Mouse (Mus musculus): ENCODE results near the gene Plppr1. TPM values are rescaled to one million over a fixed set of nuclear protein-coding genes. Genes with fewer than 3 reads are reported as not detected.
"Not testable (repeated sequence)": the region's sequence is repeated elsewhere in the genome, so short reads cannot be mapped to it uniquely, and the experiment has no call there.

Plppr1 gene
- polyA plus RNA-seq, 1 experiment from 2014 or later = 0.39 TPM

DNA sequence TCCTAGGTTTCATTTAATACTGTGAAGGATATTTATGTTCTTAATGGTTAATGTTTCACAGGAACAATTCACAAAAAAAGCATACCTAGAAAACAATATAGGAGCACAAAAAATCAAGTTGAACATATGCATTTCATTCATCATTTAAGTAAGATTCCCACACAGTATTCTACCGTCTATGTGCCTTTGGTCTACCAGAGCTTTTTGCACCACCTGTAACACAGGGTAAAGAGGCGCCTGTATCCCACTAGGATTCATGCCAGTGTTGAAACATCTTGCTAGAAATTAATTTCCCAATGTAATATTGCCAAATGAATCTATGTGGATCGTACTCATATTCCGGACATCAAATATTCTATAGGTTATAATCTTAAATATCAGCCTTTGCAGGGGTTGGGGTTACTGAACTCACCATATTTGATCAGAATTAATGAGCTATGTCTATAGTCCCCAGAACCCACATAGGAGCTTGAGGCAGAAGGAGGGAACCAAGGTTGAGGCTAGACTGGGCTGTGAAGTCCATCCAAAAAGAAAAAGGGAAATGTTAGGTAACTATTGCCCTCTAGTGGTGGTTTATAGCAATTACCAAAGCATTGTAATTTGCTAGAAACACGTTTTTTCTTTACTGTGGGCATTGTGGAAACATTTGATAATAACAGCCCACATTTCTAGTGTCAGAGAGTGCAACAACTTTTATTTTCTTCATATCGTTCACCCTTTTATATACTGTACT is 263.0 kb downstream of the Plppr1 start:
- Histone ChIP-seq H3K27me3 (no peaks in the 10 kb centered on the region), H3K9me3 (replicated peaks) (no peaks in the 10 kb centered on the region), H3K36me3 (replicated peaks) (no peaks in the 10 kb centered on the region), H3K4me3 (replicated peaks) (no peak overlapping the region), H3K9ac (no peak overlapping the region), H3K27ac (replicated peaks) (no peak overlapping the region), H3K4me1 (replicated peaks) (no peaks in the 10 kb centered on the region), H3K4me2 (no peak overlapping the region)
- ATAC-seq (ENCODE audit: insufficient read depth) = no peak
- WGBS (ENCODE audit: insufficient replicate concordance) = 45% methylated on average over 6 of the region's 6 CpGs

DNA sequence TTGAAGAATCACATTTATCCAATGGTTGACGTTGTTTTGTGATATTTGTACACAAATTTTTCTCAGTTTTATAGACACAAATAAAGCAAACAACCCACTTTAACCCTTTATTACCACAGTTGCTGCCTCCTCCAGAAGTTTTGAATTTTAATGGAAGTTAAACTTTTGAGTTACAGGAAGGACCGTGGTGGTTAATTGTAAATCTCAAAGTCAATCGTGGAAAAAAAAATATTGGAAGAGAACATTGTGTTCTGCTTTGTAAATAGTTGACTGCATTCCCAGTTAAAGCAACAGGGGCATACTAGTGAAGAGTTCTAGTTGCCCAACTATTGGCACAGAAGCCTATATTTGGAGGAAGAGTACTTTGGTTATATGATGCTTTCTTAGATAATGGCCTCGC is 278.9 kb downstream of the Plppr1 start:
- 62% methylated on average over 3 of the region's 4 CpGs for WGBS (ENCODE audit: insufficient replicate concordance)

GRCm38 (mm10) chr4:49340091-49340490 is 281.0 kb downstream of the Plppr1 start:
- H3K9ac ChIP-seq; ATAC-seq (ENCODE audit: insufficient read depth); H3K4me1 ChIP-seq (replicated peaks); H3K9me3 ChIP-seq (replicated peaks); H3K27me3 ChIP-seq; H3K4me3 ChIP-seq (replicated peaks); H3K4me2 ChIP-seq; H3K27ac ChIP-seq (replicated peaks); H3K36me3 ChIP-seq (replicated peaks): not testable (repeated sequence)
- WGBS (ENCODE audit: insufficient replicate concordance) = 47% methylated on average over 3 of the region's 3 CpGs

More for the DNA sequence above, 278.9 kb downstream of the Plppr1 start:
- H3K27me3 ChIP-seq; ATAC-seq (ENCODE audit: insufficient read depth); H3K9me3 ChIP-seq (replicated peaks); H3K36me3 ChIP-seq (replicated peaks); H3K9ac ChIP-seq; H3K4me1 ChIP-seq (replicated peaks); H3K4me2 ChIP-seq; H3K4me3 ChIP-seq (replicated peaks); H3K27ac ChIP-seq (replicated peaks): not testable (repeated sequence)

DNA sequence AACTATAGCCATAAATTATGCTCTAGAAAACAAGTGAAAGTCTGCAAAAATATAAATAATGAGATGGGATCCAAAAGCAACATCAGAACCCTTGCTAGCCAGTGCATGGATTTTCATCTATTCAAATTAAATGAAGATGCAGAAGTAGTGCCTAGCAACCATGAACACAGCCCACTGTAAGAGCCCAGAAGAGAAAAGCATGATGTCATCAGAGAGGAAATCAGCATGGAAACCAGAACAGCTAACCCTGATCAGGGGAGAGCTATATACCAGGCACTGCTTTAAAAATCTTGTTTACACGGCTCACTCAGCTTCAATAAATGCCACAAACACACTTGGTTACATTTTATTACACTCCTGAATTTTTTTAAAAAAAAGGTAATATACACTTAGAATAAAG is 288.9 kb downstream of the Plppr1 start:
- not testable (repeated sequence) for H3K9ac ChIP-seq; H3K4me1 ChIP-seq (replicated peaks); H3K4me3 ChIP-seq (replicated peaks); H3K27ac ChIP-seq (replicated peaks); H3K27me3 ChIP-seq; ATAC-seq (ENCODE audit: insufficient read depth); H3K4me2 ChIP-seq; H3K36me3 ChIP-seq (replicated peaks); H3K9me3 ChIP-seq (replicated peaks)
- 40% methylated on average over 1 of the region's 1 CpGs for WGBS (ENCODE audit: insufficient replicate concordance)

DNA sequence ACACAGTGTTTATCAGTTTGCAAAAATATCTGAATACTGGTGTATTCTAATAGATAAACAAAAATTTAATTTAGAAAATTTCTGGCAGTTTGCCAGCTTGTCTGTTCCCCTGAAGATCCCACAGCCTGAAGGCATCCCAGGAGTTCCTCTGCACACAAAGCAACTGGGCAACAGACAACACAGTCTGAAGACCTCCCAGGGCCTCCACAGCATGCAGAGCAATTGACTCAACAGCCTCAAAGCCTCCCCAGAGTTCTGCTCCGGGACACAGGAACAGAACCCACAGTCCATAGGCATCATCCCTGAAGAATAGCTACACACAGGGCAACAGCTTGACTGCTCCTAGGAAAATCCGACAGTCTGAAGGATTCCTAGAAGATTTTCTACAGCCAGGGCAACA is 289.6 kb downstream of the Plppr1 start:
- H3K9ac ChIP-seq = no peak overlapping the region
- no peaks in the 10 kb centered on the region for H3K36me3 ChIP-seq (replicated peaks)
- no peak overlapping the region for H3K27ac ChIP-seq (replicated peaks)
- H3K4me2 ChIP-seq = no peak overlapping the region
- no peaks in the 10 kb centered on the region for H3K4me1 ChIP-seq (replicated peaks)
- ATAC-seq (ENCODE audit: insufficient read depth) = no peak
- no peak overlapping the region for H3K4me3 ChIP-seq (replicated peaks)
- 56% methylated on average over 2 of the region's 2 CpGs for WGBS (ENCODE audit: insufficient replicate concordance)
- H3K27me3 ChIP-seq = no peaks in the 10 kb centered on the region
- no peaks in the 10 kb centered on the region for H3K9me3 ChIP-seq (replicated peaks)

DNA sequence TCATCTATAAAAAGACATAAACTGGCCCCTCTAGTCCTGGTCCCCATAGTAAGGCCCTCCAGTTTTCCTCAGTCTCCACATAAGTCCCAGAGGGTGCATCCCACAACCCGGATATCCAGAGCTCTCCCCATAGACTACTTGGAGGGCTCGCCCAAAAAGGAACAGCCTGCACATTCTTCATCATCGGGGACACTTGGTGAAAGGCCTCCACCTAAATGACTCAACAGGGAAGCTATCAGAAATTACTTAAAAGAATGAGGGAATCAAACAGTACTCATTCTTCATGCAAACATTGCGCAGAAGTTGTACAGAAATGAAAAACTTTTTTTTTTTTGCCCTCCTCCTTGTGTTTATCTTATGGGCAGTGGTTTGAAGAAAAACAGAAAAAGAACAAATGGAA is 291.4 kb downstream of the Plppr1 start:
- H3K27me3 ChIP-seq = no peaks in the 10 kb centered on the region
- no peaks in the 10 kb centered on the region for H3K36me3 ChIP-seq (replicated peaks)
- no peak for ATAC-seq (ENCODE audit: insufficient read depth)
- H3K9me3 ChIP-seq (replicated peaks) = no peaks in the 10 kb centered on the region
- H3K27ac ChIP-seq (replicated peaks) = no peak overlapping the region
- no peak overlapping the region for H3K4me2 ChIP-seq
- WGBS (ENCODE audit: insufficient replicate concordance) = 59% methylated on average over 4 of the region's 4 CpGs
- no peaks in the 10 kb centered on the region for H3K4me1 ChIP-seq (replicated peaks)
- H3K9ac ChIP-seq = no peak overlapping the region
- H3K4me3 ChIP-seq (replicated peaks) = no peak overlapping the region

DNA sequence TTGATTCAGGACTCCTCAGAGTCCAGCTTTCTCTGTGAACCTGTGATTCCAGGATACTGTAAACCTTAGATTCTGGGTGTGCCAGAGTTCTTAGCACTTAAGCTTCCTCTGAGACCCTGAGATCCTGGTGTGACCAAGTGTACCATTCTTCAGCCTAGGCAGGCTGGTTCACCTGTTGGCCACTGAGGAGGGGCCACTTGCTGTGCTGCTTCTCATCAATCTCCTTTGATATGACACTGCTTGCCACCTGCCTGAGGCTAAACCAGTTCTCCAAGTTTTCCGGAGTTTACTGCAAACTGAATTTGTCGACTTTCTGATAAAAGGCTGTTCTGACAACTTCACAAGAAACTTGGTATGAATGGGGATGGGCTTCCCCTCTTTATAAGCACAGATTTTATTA is 298.0 kb downstream of the Plppr1 start:
- H3K27me3 ChIP-seq = no peaks in the 10 kb centered on the region
- no peak for ATAC-seq (ENCODE audit: insufficient read depth)

DNA sequence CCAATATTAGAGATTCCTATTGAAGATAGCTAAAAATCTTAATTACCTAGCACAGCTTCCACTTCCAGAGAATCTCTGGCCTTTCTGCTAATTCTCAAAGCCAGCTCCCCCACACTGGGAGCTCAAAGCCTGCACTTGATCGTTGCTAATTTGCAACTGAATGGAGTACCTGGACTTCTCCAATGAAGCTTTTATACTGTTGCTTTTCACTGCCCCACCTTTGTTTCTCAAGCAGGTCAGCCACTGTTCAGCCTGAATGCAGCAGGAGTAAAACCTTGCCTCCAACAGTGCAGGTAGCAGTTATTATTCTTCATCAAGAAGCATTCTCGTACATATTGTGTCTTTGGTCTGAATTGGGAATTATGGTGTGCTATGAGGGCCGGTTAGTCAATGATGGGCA is 309.0 kb downstream of the Plppr1 start:
- H3K4me2 ChIP-seq; H3K36me3 ChIP-seq (replicated peaks); H3K4me1 ChIP-seq (replicated peaks); H3K9me3 ChIP-seq (replicated peaks); H3K27me3 ChIP-seq; H3K27ac ChIP-seq (replicated peaks); H3K9ac ChIP-seq; H3K4me3 ChIP-seq (replicated peaks); ATAC-seq (ENCODE audit: insufficient read depth): not testable (repeated sequence)
- 60% methylated on average over 3 of the region's 3 CpGs for WGBS (ENCODE audit: insufficient replicate concordance)

More for the DNA sequence above, 298.0 kb downstream of the Plppr1 start:
- no peak overlapping the region for H3K4me2 ChIP-seq
- 55% methylated on average over 2 of the region's 2 CpGs for WGBS (ENCODE audit: insufficient replicate concordance)
- no peaks in the 10 kb centered on the region for H3K4me1 ChIP-seq (replicated peaks)
- H3K9me3 ChIP-seq (replicated peaks) = no peaks in the 10 kb centered on the region
- no peak overlapping the region for H3K9ac ChIP-seq
- no peak overlapping the region for H3K4me3 ChIP-seq (replicated peaks)
- no peaks in the 10 kb centered on the region for H3K36me3 ChIP-seq (replicated peaks)
- no peak overlapping the region for H3K27ac ChIP-seq (replicated peaks)

GRCm38 (mm10) chr4:49383576-49384318 is 324.7 kb downstream of the Plppr1 start:
- WGBS (ENCODE audit: insufficient replicate concordance) = 40% methylated on average over 2 of the region's 2 CpGs
- H3K27ac ChIP-seq (replicated peaks) = not testable (repeated sequence)

GRCm38 (mm10) chr4:49386873-49387272 is 327.8 kb downstream of the Plppr1 start:
- H3K4me3 ChIP-seq (replicated peaks) = no peak overlapping the region
- no peaks in the 10 kb centered on the region for H3K27me3 ChIP-seq
- H3K9me3 ChIP-seq (replicated peaks) = no peaks in the 10 kb centered on the region
- WGBS (ENCODE audit: insufficient replicate concordance) = 34% methylated on average over 2 of the region's 2 CpGs
- no peak overlapping the region for H3K4me2 ChIP-seq
- no peak overlapping the region for H3K9ac ChIP-seq
- ATAC-seq (ENCODE audit: insufficient read depth) = no peak
- H3K27ac ChIP-seq (replicated peaks) = no peak overlapping the region
- no peaks in the 10 kb centered on the region for H3K36me3 ChIP-seq (replicated peaks)
- H3K4me1 ChIP-seq (replicated peaks) = no peaks in the 10 kb centered on the region

More at GRCm38 (mm10) chr4:49383576-49384318, 324.7 kb downstream of the Plppr1 start:
- not testable (repeated sequence) for H3K4me2 ChIP-seq; H3K9me3 ChIP-seq (replicated peaks); H3K27me3 ChIP-seq; H3K4me3 ChIP-seq (replicated peaks); H3K9ac ChIP-seq; H3K36me3 ChIP-seq (replicated peaks); H3K4me1 ChIP-seq (replicated peaks); ATAC-seq (ENCODE audit: insufficient read depth)
